Mouse (Mus musculus) midbrain, embryonic 14.5 days (tissue): ENCODE data around the gene Sult6b2. TPM values are rescaled to one million over a fixed set of nuclear protein-coding genes. Genes with fewer than 3 reads are reported as not detected.

Source experiments
- ATAC-seq: fragments of 200-750 bp; cut with Nextera tagmentation; 2 replicates; pipeline ENCODE4 v1.8.0; 2017; ENCODE audit warnings: moderate number of reproducible peaks, moderate library complexity; ENCODE audit not compliant: low FRiP score, low TSS enrichment
- DNase-seq: peaks from one replicate; pipeline ENCODE4 v3.0.0-alpha.2; 2015
- H3K27ac ChIP-seq: fragments of 300-500 bp; sonication (generic); replicated peaks from 2 replicates; pipeline ENCODE4 v1.5.1; 2014; ENCODE audit warnings: mild to moderate bottlenecking, low read depth, low read length, moderate library complexity
- H3K27me3 ChIP-seq: fragments of 300-500 bp; sonication (generic); 2 replicates; pipeline ENCODE4 v1.6.1; 2014; ENCODE audit warnings: low read length, control low read depth, mixed read lengths; ENCODE audit not compliant: control insufficient read depth, insufficient read depth
- H3K36me3 ChIP-seq: fragments of 300-500 bp; sonication (generic); 2 replicates; pipeline ENCODE4 v1.6.1; 2014; ENCODE audit warnings: low read length, control low read depth; ENCODE audit not compliant: control insufficient read depth, insufficient read depth
- H3K4me1 ChIP-seq: fragments of 300-500 bp; sonication (generic); 2 replicates; pipeline ENCODE4 v1.6.1; 2014; ENCODE audit warnings: mild to moderate bottlenecking, antibody characterized with exemption, low read length, control low read depth; ENCODE audit not compliant: control insufficient read depth, insufficient read depth
- H3K4me2 ChIP-seq: fragments of 300-500 bp; sonication (generic); 2 replicates; pipeline ENCODE4 v1.6.1; 2014; ENCODE audit warnings: mild to moderate bottlenecking, low read length, moderate library complexity
- H3K4me3 ChIP-seq: fragments of 300-500 bp; sonication (generic); replicated peaks from 2 replicates; pipeline ENCODE4 v1.5.1; 2014; ENCODE audit warnings: low read depth, low read length
- H3K9ac ChIP-seq: fragments of 300-500 bp; sonication (generic); replicated peaks from 2 replicates; pipeline ENCODE4 v1.6.1; 2014; ENCODE audit warnings: mild to moderate bottlenecking, low read length, moderate library complexity
- H3K9me3 ChIP-seq: fragments of 300-500 bp; sonication (generic); 2 replicates; pipeline ENCODE4 v1.6.1; 2016; ENCODE audit warnings: low read length, control low read depth, mixed read lengths; ENCODE audit not compliant: control insufficient read depth
- WGBS: fragments of 180-500 bp; shearing (Covaris S2); extraction: QIAGEN DNeasy Blood & Tissue Kit; methylation state at CpG from one replicate; pipeline ENCODE4 v1.1.7; 2014; 5-methylcytosine and 5-hydroxymethylcytosine counted together
- polyA plus RNA-seq: library from polyadenylated mRNA; unstranded; fragments of >200 nt; fragmentation: Nextera tagmentation; extraction: Ambion mirVana; gene quantifications from 2 replicates; pipeline ENCODE4 v1.2.1, GENCODE M21; 2014

Sult6b2 gene
- polyA plus RNA-seq, 1 experiment from 2014 or later = not detected

DNA sequence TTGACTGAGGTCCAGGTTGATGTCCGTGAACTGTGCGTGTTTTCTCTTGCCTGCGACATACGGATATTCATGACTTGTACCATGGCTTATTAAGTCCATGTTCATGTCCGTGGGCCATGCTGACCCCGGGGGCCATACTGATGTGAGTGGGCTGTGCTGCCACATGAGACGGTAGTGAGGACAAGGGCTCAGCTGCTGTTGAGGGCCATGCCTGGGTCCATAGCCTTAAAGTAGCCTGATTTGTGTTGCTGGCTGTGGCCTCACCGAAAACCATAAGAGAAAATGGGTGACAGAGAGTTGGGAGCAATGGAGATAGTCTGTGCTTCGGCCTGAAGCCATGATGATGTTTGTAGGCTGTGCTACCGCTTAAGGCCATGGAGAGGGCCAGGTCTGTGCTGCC, 14.0 kb upstream of the Sult6b2 start:
- DNase-seq (no peak), ATAC-seq (no peak)
- Histone ChIP-seq H3K36me3 (no peaks in the 10 kb centered on the region), H3K9ac (no peak overlapping the region), H3K27ac (no peak overlapping the region), H3K4me1 (peaks cover 12% of the 10 kb centered on the region; the same call in 1 of the 2 replicates), H3K4me2 (no peak overlapping the region), H3K4me3 (no peak overlapping the region), H3K27me3 (no peaks in the 10 kb centered on the region), H3K9me3 (no peaks in the 10 kb centered on the region)
- WGBS = 94% methylated on average over 10 of the region's 10 CpGs

- DNase-seq (no peak), ATAC-seq (no peak)
- H3K9me3 ChIP-seq = no peaks in the 10 kb centered on the region
These were observed 11.2 kb upstream of the Sult6b2 start for GRCm38 (mm10) chr6:142815513-142815912.

DNA sequence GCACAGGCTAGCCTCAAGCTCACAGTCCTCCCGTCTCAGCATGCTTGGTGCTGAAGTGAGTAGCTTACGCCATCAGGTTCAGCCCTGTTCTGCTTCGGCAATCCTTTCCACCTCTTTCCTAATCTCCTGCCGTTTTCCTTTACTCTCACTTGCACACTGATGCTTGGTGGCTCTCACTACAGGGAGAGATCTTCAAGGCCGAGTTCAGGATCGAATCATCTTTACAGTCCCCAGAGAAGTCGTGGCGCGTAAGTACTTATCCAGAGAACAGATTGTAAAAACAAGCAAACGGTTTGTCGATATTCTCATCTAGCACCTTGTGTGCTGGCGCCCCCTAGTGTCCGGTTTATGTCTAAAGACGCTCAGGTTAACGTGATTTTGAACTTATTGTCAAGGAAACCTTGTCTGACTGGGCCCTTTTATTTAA, 10.2 kb upstream of the Sult6b2 start:
- ATAC-seq (peak; percentile 49; the same call in 1 of the 2 replicates), DNase-seq (peak; percentile 98)
- Histone ChIP-seq H3K36me3 (no peaks in the 10 kb centered on the region), H3K4me1 (peaks cover 12% of the 10 kb centered on the region; the same call in 1 of the 2 replicates), H3K27me3 (no peaks in the 10 kb centered on the region), H3K4me2 (peak overlapping the region; percentile 58), H3K9me3 (no peaks in the 10 kb centered on the region), H3K27ac (no peak overlapping the region), H3K9ac (0 out of 2 replicates have a peak overlapping the region, but pooled peaks have one; percentile 39), H3K4me3 (peak overlapping the region; percentile 33)
- WGBS = 2% methylated on average over 15 of the region's 15 CpGs

More at GRCm38 (mm10) chr6:142815513-142815912, 11.2 kb upstream of the Sult6b2 start:
- Histone ChIP-seq H3K27ac (no peak overlapping the region), H3K4me3 (no peak overlapping the region), H3K36me3 (no peaks in the 10 kb centered on the region), H3K4me1 (peaks cover 12% of the 10 kb centered on the region; the same call in 1 of the 2 replicates), H3K27me3 (no peaks in the 10 kb centered on the region), H3K9ac (no peak overlapping the region), H3K4me2 (no peak overlapping the region)
- WGBS = 80% methylated on average over 3 of the region's 3 CpGs

DNA sequence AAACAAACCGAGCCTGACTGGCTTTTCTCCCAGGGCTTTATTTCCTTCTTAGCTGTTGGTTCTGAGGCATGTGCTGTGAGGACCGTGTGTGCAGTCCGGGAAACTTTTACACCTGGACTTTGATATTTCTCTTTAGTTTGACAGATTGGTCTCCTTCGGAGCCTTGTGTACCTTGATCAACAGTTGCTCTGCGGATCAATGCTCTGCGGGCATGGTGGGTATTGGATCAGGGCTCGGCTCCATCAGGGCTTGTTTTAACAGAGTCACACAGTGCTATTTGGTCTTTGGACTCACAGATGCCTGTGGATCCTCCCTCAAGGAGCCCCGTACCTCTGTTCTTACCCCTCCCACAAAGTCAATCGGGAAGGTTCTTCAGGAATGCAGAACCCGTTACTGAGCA, 9.7 kb upstream of the Sult6b2 start:
- ATAC-seq (no peak), DNase-seq (no peak)
- H3K4me3 ChIP-seq = no peak overlapping the region
- H3K4me2 ChIP-seq = peak overlapping the region; percentile 58
- no peaks in the 10 kb centered on the region for H3K27me3 ChIP-seq
- H3K36me3 ChIP-seq = no peaks in the 10 kb centered on the region
- no peak overlapping the region for H3K27ac ChIP-seq
- no peaks in the 10 kb centered on the region for H3K9me3 ChIP-seq
- H3K9ac ChIP-seq = no peak overlapping the region
- 56% methylated on average over 10 of the region's 10 CpGs for WGBS
- peaks cover 12% of the 10 kb centered on the region; the same call in 1 of the 2 replicates for H3K4me1 ChIP-seq

DNA sequence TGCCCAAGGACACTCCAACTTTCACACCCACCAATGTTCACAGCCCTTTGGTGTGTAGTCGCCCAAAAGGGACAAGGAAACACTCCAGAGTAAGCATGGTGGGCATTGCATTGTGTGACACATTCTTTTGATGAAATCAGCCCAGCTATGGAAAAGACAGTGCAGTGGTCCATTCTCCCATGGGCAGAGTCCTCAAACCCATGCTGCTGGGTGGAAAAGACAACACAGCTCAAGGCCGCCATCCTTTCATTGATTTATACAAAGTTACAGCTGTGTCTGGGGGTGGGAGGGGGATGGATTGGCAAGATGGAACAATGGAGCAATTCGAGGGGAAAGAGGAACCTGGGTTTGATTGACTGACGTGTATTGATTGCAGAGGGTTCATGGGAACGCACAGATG, 8.7 kb upstream of the Sult6b2 start:
- peaks cover 12% of the 10 kb centered on the region; the same call in 1 of the 2 replicates for H3K4me1 ChIP-seq
- no peak overlapping the region for H3K27ac ChIP-seq
- WGBS = 39% methylated on average over 5 of the region's 5 CpGs
- DNase-seq (no peak), ATAC-seq (no peak)
- no peaks in the 10 kb centered on the region for H3K36me3 ChIP-seq
- no peak overlapping the region for H3K9ac ChIP-seq
- no peak overlapping the region for H3K4me3 ChIP-seq
- no peaks in the 10 kb centered on the region for H3K9me3 ChIP-seq
- no peak overlapping the region for H3K4me2 ChIP-seq
- H3K27me3 ChIP-seq = no peaks in the 10 kb centered on the region

DNA sequence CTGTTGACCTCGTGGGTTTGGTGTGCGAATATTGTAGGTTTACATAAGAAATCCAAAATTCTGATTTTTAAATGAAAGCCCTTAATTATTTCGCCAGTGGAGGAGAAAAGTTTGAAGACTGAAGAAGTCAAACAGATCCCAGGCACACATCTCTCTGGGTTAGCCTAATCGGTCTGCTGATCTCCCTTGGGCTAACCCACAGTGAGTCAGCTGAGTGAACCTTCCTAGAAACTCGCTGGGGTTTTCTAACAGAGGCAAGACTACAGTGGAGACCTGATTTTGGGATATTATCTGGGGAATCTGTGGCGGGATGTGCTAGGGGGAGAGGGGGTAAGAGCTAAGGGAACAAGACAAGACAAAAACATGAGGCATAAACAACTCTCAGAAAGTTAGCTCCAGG, 5.9 kb upstream of the Sult6b2 start:
- Histone ChIP-seq H3K27me3 (no peaks in the 10 kb centered on the region), H3K36me3 (no peaks in the 10 kb centered on the region), H3K9ac (no peak overlapping the region), H3K4me3 (no peak overlapping the region), H3K9me3 (no peaks in the 10 kb centered on the region), H3K27ac (no peak overlapping the region), H3K4me1 (peaks cover 12% of the 10 kb centered on the region; the same call in 1 of the 2 replicates), H3K4me2 (no peak overlapping the region)
- DNase-seq = no peak
- ATAC-seq = no peak
- WGBS = 65% methylated on average over 6 of the region's 6 CpGs

DNA sequence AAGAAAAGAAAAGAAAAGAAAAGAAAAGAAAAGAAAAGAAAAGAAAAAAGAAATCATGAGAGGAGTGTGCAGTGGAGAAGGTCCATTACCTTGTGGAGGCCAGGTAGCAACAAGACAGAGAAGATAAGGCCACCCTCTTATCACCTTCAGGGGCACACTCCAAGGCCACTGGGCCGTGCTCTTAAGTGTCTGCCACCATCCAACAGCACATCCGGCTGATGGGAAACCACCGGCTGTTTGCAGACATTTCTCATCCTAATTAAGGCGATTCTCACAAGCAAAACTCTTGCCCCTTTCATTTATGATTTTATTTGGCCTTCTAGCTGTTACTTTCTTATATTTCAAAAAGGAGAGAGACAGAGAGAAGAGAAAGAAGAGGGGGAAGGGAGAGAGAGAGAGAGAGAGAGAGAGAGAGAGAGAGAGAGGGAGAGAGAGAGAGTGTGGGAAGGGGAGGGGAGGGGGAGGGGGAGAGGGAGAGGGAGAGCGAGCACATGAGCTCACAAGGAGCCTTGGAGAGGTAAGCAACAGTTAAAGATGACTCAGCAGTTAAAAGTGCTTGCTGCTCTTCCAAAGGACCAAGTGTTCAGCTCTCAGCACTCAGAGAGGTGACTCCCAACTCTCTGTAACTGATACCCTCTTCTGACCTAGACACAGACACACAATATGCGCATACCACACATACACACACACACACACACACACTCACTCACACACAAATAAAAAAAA, 5.2 kb upstream of the Sult6b2 start:
- H3K9ac ChIP-seq = no peak overlapping the region
- H3K4me3 ChIP-seq = no peak overlapping the region
- WGBS = 57% methylated on average over 6 of the region's 6 CpGs
- ATAC-seq (no peak), DNase-seq (no peak)
- H3K27ac ChIP-seq = no peak overlapping the region
- peaks cover 9% of the 10 kb centered on the region; the same call in 1 of the 2 replicates for H3K4me1 ChIP-seq
- no peaks in the 10 kb centered on the region for H3K9me3 ChIP-seq
- no peak overlapping the region for H3K4me2 ChIP-seq
- H3K36me3 ChIP-seq = no peaks in the 10 kb centered on the region
- no peaks in the 10 kb centered on the region for H3K27me3 ChIP-seq

DNA sequence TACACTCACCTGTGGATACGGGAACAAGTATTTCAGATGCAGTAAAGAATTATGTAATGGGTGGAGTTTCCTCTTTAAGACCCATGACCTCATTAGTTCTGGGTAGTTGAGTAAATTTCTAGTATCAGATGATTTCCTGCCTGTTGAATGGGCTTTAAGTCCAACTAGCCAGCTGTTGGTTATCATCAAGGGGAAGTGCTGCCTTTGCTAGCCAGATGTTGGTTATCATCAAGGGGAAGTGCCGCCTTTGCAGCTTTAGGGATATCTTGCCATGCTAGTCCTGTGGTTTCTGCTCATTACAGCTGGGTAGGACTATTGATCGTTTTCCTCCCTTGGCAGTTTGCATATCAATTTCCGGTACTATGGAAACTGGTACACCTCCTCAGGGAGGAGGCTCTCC, 2.0 kb upstream of the Sult6b2 start:
- WGBS = 93% methylated on average over 4 of the region's 4 CpGs
- Histone ChIP-seq H3K36me3 (no peaks in the 10 kb centered on the region), H3K9ac (no peak overlapping the region), H3K27me3 (no peaks in the 10 kb centered on the region), H3K4me1 (no peaks in the 10 kb centered on the region), H3K27ac (no peak overlapping the region), H3K9me3 (no peaks in the 10 kb centered on the region), H3K4me3 (no peak overlapping the region), H3K4me2 (no peak overlapping the region)
- ATAC-seq = no peak
- DNase-seq = no peak
